Mouse (Mus musculus) liver, adult 2 months (tissue): ENCODE data around the gene Mdm4. TPM values are rescaled to one million over a fixed set of nuclear protein-coding genes. Genes with fewer than 3 reads are reported as not detected.

ENCODE experiments used
- DNase-seq: peaks from one replicate; pipeline ENCODE4 v3.0.0-alpha.2; 2011; ENCODE audit warnings: low read depth, low spot score; ENCODE audit errors: extremely low read depth
- H3K27ac ChIP-seq: fragments of 200-500 bp; replicated peaks from 2 replicates; pipeline ENCODE4 v1.5.1; 2012; ENCODE audit warnings: low read depth, mild to moderate bottlenecking, control low read depth, inconsistent platforms, low read length; ENCODE audit not compliant: insufficient read depth
- H3K27me3 ChIP-seq: fragments of 200-500 bp; 2 replicates; pipeline ENCODE4 v1.6.1; 2012; ENCODE audit warnings: mild to moderate bottlenecking, moderate library complexity, low read length, inconsistent platforms; ENCODE audit not compliant: control insufficient read depth, insufficient read depth
- H3K36me3 ChIP-seq: fragments of 200-500 bp; 2 replicates; pipeline ENCODE4 v1.6.1; 2012; ENCODE audit warnings: low read length, inconsistent platforms; ENCODE audit not compliant: control insufficient read depth, insufficient read depth
- H3K4me1 ChIP-seq: fragments of 200-500 bp; 2 replicates; pipeline ENCODE4 v1.6.1; 2011; ENCODE audit warnings: low read length; ENCODE audit not compliant: control insufficient read depth, insufficient read depth
- H3K4me3 ChIP-seq: fragments of 200-500 bp; 2 replicates; pipeline ENCODE4 v1.5.1; 2011; ENCODE audit warnings: low read depth, mild to moderate bottlenecking, control low read depth, low read length, moderate library complexity; ENCODE audit not compliant: insufficient read depth
- H3K79me2 ChIP-seq: fragments of 200-500 bp; 2 replicates; pipeline ENCODE4 v1.6.1; 2012; ENCODE audit warnings: inconsistent platforms, mild to moderate bottlenecking, low read length, moderate library complexity; ENCODE audit not compliant: control insufficient read depth, insufficient read depth
- H3K9ac ChIP-seq: fragments of 200-500 bp; 2 replicates; pipeline ENCODE4 v1.6.1; 2012; ENCODE audit warnings: low read depth, mild to moderate bottlenecking, control low read depth, inconsistent platforms, low read length
- CTCF ChIP-seq: fragments of 200-500 bp; IDR thresholded peaks from 2 replicates; pipeline ENCODE4 v1.5.1; 2011; ENCODE audit warnings: low read depth, low read length, control low read depth
- POLR2A ChIP-seq: fragments of 200-500 bp; IDR thresholded peaks from 2 replicates; pipeline ENCODE4 v1.6.1; 2011; ENCODE audit warnings: low read length, control low read depth; ENCODE audit not compliant: insufficient read depth; ENCODE audit errors: extremely low read depth
- WGBS: fragments of 180-500 bp; shearing (Covaris S2); methylation state at CpG from one replicate; pipeline ENCODE4 v1.1.7; 2018; 5-methylcytosine and 5-hydroxymethylcytosine counted together
- polyA plus RNA-seq: library from polyadenylated mRNA; depleted of rRNA; stranded (reverse); fragments of >200 nt; gene quantifications from 2 replicates; pipeline ENCODE4 v1.2.3, GENCODE M21; 2012
- total RNA-seq: library from RNA; depleted of rRNA; stranded (reverse); fragments of >200 nt; gene quantifications from 2 replicates; pipeline ENCODE4 v1.2.3, GENCODE M21; 2014

Mdm4 gene
- total and polyA plus RNA-seq, 2 experiments, result 14.3 to 41.8 TPM

DNA sequence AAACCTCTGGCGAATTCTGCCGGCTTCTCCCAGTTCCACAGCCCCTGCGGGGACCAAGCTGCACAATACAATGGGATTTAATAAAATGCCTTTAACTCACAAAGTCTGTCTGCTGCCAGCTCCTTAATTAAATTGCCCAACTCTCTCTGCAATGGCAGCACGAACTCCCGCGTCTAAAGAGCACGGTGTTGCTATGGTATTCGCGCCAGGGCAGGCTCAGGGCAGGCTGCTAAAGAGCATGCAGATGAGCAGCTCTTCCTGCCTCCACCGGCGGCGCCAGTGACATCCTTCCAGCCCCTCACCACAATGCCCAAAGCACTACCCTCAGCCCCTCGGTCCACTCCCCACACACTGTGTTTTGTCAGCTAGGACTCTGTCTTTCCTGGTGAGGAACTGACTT is 109.3 kb downstream of the Mdm4 start:
- no peaks in the 10 kb centered on the region for H3K27me3 ChIP-seq
- H3K27ac ChIP-seq, result no peak overlapping the region
- no peaks in the 10 kb centered on the region for H3K36me3 ChIP-seq
- 23% methylated on average over 13 of the region's 13 CpGs for WGBS
- no peaks in the 10 kb centered on the region for H3K4me1 ChIP-seq
- DNase-seq, result no peak
- TF ChIP-seq POLR2A, result no peak
- TF ChIP-seq CTCF, result no peak
- H3K79me2 ChIP-seq, result no peaks in the 10 kb centered on the region
- H3K9ac ChIP-seq, result no peak overlapping the region
- no peak overlapping the region for H3K4me3 ChIP-seq

DNA sequence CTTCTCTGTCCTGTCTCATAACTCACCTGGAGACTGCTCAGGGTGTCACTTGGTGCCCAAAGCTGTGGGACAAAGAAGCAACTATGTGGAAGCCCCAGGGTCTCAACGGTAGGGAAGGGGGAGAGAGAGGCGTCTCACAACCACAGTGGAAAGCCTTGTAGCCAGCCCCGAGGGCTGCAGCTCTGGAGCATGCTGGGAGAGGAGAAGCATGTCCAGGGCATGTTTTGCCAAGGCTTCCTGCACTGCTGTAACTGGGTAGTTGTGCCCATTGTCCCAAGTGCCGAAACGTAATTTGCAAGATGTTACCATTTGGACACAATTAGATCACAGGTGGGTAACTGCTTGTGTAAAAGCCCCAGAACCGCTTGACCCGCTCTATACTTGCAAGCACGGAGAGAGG is 111.1 kb downstream of the Mdm4 start:
- 86% methylated on average over 8 of the region's 8 CpGs for WGBS

DNA sequence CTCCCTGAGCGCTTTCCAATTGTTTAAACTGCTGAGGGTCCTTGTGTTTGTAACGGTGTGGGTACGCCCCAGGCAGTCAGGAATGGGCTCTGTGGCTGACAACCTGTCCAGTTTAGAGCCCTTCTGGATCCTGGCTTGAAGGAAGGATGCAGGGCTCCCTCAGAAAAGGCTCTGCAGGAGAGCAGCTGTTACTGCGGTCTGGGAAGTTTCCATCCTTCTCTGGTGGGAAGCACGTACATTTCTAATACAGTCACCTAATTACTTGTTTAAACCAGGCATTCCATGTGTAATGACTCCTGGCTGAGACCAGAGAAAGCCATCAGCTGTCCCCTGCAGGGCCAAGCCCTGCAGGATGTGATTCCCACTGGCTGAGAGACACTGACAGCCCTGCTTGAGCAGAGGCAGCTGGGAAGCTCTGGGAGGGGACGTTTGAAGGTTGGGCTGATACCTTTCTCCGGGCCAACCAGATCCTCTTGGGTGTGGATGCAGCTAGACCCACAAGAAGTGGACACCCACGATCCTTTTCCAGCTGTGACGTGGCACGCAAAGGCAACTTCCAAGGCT is 112.2 kb downstream of the Mdm4 start:
- no peaks in the 10 kb centered on the region for H3K36me3 ChIP-seq
- no peak for TF ChIP-seq CTCF
- TF ChIP-seq POLR2A, result no peak
- no peak overlapping the region for H3K4me3 ChIP-seq
- no peaks in the 10 kb centered on the region for H3K79me2 ChIP-seq
- H3K27ac ChIP-seq, result no peak overlapping the region
- H3K4me1 ChIP-seq, result no peaks in the 10 kb centered on the region
- 32% methylated on average over 10 of the region's 10 CpGs for WGBS
- H3K9ac ChIP-seq, result no peak overlapping the region
- no peaks in the 10 kb centered on the region for H3K27me3 ChIP-seq
- DNase-seq, result no peak

More for the DNA sequence above, 111.1 kb downstream of the Mdm4 start:
- TF ChIP-seq POLR2A (no peak), CTCF (no peak)
- no peak overlapping the region for H3K4me3 ChIP-seq
- H3K36me3 ChIP-seq, result no peaks in the 10 kb centered on the region
- no peak overlapping the region for H3K9ac ChIP-seq
- H3K4me1 ChIP-seq, result no peaks in the 10 kb centered on the region
- no peak overlapping the region for H3K27ac ChIP-seq
- no peak for DNase-seq
- no peaks in the 10 kb centered on the region for H3K27me3 ChIP-seq
- no peaks in the 10 kb centered on the region for H3K79me2 ChIP-seq

DNA sequence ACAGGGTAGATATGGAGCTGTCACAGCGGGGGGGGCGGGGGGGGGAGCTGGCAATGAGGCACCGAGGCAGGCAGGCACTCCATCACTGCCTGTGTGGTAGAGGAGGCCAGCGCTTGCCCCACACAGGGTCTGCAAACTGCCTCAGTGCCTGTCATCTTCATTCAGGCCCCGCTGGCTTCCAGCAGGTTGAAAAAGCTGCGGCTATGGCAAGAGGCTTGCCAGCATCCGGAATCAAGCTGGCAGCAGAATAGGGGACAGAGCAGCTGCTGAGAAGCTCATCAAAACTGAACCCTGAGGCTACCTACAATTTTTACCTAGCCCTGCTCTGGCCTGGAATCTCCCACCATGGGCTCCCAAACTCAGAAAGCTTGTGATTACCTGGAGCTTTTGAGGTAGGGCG is 112.8 kb downstream of the Mdm4 start:
- Histone ChIP-seq H3K27ac (no peak overlapping the region), H3K27me3 (no peaks in the 10 kb centered on the region), H3K79me2 (no peaks in the 10 kb centered on the region), H3K9ac (no peak overlapping the region), H3K4me3 (no peak overlapping the region), H3K36me3 (no peaks in the 10 kb centered on the region), H3K4me1 (no peaks in the 10 kb centered on the region)
- no peak for DNase-seq
- TF ChIP-seq POLR2A, result no peak
- TF ChIP-seq CTCF, result no peak
- WGBS, result 31% methylated on average over 8 of the region's 8 CpGs

DNA sequence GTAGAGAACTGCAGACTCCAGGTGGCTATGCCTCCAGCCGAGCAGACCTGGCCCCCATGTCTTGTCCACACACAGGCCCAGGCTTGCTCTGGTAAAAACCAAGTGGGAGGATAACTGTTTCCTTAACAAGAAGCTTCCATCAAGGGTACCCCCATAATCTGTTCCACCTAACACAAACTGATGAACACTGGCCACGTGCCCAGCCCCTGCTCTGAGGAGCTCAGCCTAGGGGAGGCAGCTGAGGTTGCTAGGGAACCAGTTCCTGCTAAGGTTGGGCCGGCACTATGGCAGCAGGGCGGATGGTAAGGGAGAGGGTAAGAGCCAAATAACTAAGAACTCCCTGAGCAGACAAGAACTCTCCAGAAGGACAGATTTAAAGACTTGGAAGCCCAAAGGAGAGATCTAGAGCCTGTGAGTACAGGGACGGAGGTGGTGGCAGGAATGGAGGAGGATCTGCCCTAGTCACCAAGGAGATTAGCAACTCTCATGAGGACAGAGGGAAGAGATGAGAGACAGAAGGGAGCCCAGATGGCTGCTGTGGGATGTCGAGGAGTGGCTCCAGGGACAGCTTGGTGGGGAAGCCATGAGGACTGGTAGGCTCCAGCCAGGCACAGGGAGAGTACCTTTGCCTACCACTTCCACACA is 114.4 kb downstream of the Mdm4 start:
- TF ChIP-seq CTCF, result no peak
- TF ChIP-seq POLR2A, result no peak
- 64% methylated on average over 6 of the region's 6 CpGs for WGBS

DNA sequence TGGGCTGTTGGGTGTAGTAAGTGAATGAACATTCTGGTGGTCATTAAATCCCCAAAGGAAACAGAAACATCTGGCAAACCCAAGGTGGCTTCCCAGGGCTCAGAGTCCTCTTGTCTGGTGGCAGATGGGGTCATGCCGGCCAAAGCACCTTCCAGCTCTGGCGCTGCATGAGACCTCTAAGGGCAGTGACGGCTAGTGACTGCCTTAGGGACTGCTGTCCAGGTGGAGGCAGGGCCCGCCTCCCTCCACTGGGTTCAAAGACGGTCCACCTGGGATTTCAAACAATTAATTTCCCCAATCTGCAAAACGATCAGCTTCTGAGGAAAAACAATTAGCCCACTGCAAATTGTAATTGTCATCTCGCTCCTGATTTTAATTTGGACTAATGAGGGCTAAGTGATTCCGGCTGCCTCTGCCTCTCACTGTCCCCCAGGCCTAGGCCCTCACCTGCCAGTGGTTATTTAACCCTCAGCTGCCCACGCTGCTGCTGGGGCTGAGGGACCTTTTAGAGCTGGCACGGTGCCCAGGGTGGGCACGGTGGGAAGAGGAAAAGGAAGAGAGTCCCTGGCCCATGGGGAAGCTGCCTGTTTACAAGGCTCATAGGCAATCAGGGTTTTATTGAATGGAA is 119.8 kb downstream of the Mdm4 start:
- Histone ChIP-seq H3K36me3 (no peaks in the 10 kb centered on the region), H3K27me3 (no peaks in the 10 kb centered on the region), H3K27ac (no peak overlapping the region), H3K9ac (no peak overlapping the region), H3K4me1 (no peaks in the 10 kb centered on the region), H3K79me2 (no peaks in the 10 kb centered on the region), H3K4me3 (no peak overlapping the region)
- TF ChIP-seq CTCF (no peak), POLR2A (no peak)
- WGBS, result 81% methylated on average over 11 of the region's 11 CpGs
- no peak for DNase-seq

More for the DNA sequence above, 114.4 kb downstream of the Mdm4 start:
- Histone ChIP-seq H3K9ac (no peak overlapping the region), H3K27ac (no peak overlapping the region), H3K4me3 (no peak overlapping the region), H3K79me2 (no peaks in the 10 kb centered on the region), H3K27me3 (no peaks in the 10 kb centered on the region), H3K4me1 (no peaks in the 10 kb centered on the region), H3K36me3 (no peaks in the 10 kb centered on the region)
- no peak for DNase-seq
